Mouse (Mus musculus) gonadal fat pad, adult 2 months (tissue): ENCODE measurements around the gene Wtap. TPM values are rescaled to one million over a fixed set of nuclear protein-coding genes. Genes with fewer than 3 reads are reported as not detected.
"Not testable (repeated sequence)": the region's sequence is repeated elsewhere in the genome, so short reads cannot be mapped to it uniquely, and the experiment has no call there.

Source experiments
- DNase-seq: peaks from one replicate; pipeline ENCODE4 v3.0.0-alpha.2; 2012; ENCODE audit warnings: low read depth
- polyA plus RNA-seq: library from polyadenylated mRNA; depleted of rRNA; stranded (reverse); fragments of >200 nt; gene quantifications from 2 replicates; pipeline ENCODE4 v1.2.3, GENCODE M21; 2012; rRNA removed

Gene Wtap
- polyA plus RNA-seq, 1 experiment: 19.7 TPM

- no peak for DNase-seq
Measured at GRCm38 (mm10) chr17:12963476-12963875, 30.5 kb downstream of the Wtap start.

GRCm38 (mm10) chr17:12960331-12960873 is 33.6 kb downstream of the Wtap start, which contains the start of gene Acat2:
TSS of gene Acat2 (minus strand) at chr17:12960747.
- peak; percentile 40 for DNase-seq

- DNase-seq: not testable (repeated sequence)
Measured at GRCm38 (mm10) chr17:12959377-12959776, 34.6 kb downstream of the Wtap start.

- DNase-seq: no peak
Measured at GRCm38 (mm10) chr17:12956664-12957063, 37.3 kb downstream of the Wtap start.

- DNase-seq: no peak
Measured at GRCm38 (mm10) chr17:12949669-12950068, 44.3 kb downstream of the Wtap start.

GRCm38 (mm10) chr17:12942459-12943162 is 51.4 kb downstream of the Wtap start:
- no peak for DNase-seq

GRCm38 (mm10) chr17:12941543-12942260 is 52.3 kb downstream of the Wtap start:
- no peak for DNase-seq

GRCm38 (mm10) chr17:12940151-12940805 is 53.7 kb downstream of the Wtap start, which contains the start of gene Acat3:
TSS of gene Acat3 (minus strand) at chr17:12940600.
- no peak for DNase-seq

GRCm38 (mm10) chr17:12939377-12940148 is 54.4 kb downstream of the Wtap start:
- DNase-seq: not testable (repeated sequence)

- no peak for DNase-seq
Measured at GRCm38 (mm10) chr17:12938077-12938476, 55.9 kb downstream of the Wtap start.

- no peak for DNase-seq
Measured at GRCm38 (mm10) chr17:12937412-12937970, 56.5 kb downstream of the Wtap start.

GRCm38 (mm10) chr17:12935719-12936118 is 58.2 kb downstream of the Wtap start:
- DNase-seq: no peak

- DNase-seq: not testable (repeated sequence)
Measured at GRCm38 (mm10) chr17:12931576-12931975, 62.4 kb downstream of the Wtap start.

- DNase-seq: no peak
Measured at GRCm38 (mm10) chr17:12925703-12926180, 68.2 kb downstream of the Wtap start.

- peak; percentile 42 for DNase-seq
Measured at GRCm38 (mm10) chr17:12925001-12925400, 69.0 kb downstream of the Wtap start.

- no peak for DNase-seq
Measured at GRCm38 (mm10) chr17:12921073-12921472, 72.9 kb downstream of the Wtap start.

Other genes with a start within 250 kb of the Wtap start
- 15.7 and 20.0 TPM in 2 replicates for gene Igf2r, start 224.5 kb downstream of the Wtap start, polyA plus RNA-seq
- gene Mas1, start 126.0 kb downstream of the Wtap start, polyA plus RNA-seq: 0.19 and 0.27 TPM in 2 replicates
- 0.46 and 0.53 TPM in 2 replicates for gene Mrgprh, start 118.1 kb downstream of the Wtap start, polyA plus RNA-seq
- gene Pnldc1, start 83.9 kb downstream of the Wtap start, polyA plus RNA-seq: 4.4 and 5.2 TPM in 2 replicates
- 76.0 and 91.3 TPM in 2 replicates for gene Tcp1, start 78.5 kb downstream of the Wtap start, polyA plus RNA-seq
- gene Mrpl18, start 77.8 kb downstream of the Wtap start, polyA plus RNA-seq: 26.7 and 27.6 TPM in 2 replicates
- 8.9 and 10.2 TPM in 2 replicates for gene Acat3, start 53.6 kb downstream of the Wtap start, polyA plus RNA-seq
- 85.2 and 92.9 TPM in 2 replicates for gene Acat2, start 33.4 kb downstream of the Wtap start, polyA plus RNA-seq
- gene Sod2, start 12.7 kb upstream of the Wtap start, polyA plus RNA-seq: 384 and 499 TPM in 2 replicates
- 0.39 and 0.42 TPM in 2 replicates for gene Gpr31b, start 58.1 kb upstream of the Wtap start, polyA plus RNA-seq
- 0.73 and 0.85 TPM in 2 replicates for gene Tcp10b, start 66.9 kb upstream of the Wtap start, polyA plus RNA-seq
- 1.2 and 1.8 TPM in 2 replicates for gene Unc93a, start 137.6 kb upstream of the Wtap start, polyA plus RNA-seq
- gene Smok2a, start 227.0 kb upstream of the Wtap start, polyA plus RNA-seq: not detected in 2 replicates
- gene Smok2b, start 236.1 kb upstream of the Wtap start, polyA plus RNA-seq: not detected in 2 replicates